Mouse (Mus musculus): ENCODE measurements around the gene Pip5k1b.

Gene Pip5k1b

DNA sequence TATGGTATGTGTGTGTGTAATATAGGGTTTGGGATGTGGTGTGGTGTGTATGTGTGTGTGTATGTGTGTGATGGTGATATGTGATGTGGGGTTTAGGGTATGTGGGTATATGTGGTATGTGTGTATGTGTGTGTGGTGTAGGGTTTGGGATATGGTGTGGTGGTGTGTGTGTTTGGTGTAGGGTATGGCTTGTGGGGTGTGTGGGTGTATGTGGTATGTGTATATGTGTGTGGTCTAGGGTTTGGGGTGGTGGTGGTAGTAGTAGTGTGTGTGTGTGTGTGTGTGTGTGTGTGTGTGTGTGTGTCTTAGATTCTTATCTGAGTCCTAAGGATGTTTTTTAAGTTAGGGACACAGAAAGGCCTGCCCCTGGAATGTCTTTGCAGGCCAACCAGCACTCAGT lies 37.3 kb downstream of the Pip5k1b start:
- no peak for DNase-seq (ENCODE audit: low spot score)

DNA sequence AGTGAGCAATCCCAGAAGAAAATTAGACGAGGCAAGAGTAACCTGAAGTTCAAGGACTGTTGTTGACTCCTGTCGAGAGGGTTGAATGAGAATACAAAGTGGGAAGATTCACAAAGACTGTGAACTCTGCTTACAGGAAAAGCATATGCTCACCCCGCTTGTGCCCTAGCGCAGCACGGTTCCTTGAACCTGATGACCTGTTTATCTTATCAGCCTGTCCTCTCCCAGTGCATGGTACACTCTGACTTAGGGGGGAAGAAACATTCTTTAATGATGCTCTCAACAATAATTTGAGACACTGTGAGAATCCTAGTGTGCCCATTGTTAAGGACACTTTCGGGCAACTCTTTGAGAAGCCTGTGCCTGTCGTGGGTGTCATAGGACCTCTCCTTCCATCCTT lies 38.6 kb downstream of the Pip5k1b start:
- DNase-seq (ENCODE audit: low spot score) = no peak

DNA sequence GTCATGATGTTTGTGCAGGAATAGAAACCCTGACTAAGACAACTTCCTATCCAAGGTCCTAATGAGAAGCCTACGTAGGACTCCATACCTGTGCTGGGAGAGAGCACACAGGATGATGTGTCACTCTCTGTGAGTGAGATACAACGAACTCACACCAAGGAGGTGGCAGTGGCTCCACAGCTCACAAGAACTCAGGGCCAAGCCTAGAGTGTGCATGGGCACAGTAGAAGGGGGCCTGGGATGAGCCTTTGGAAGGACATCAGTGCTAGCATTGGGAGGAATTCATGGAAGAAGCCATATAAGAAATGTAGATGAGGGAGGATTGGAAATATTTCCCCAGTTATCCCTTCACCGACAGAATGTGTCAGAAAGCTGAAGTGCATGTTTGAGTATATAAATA lies 39.7 kb downstream of the Pip5k1b start:
- no peak for DNase-seq (ENCODE audit: low spot score)

DNA sequence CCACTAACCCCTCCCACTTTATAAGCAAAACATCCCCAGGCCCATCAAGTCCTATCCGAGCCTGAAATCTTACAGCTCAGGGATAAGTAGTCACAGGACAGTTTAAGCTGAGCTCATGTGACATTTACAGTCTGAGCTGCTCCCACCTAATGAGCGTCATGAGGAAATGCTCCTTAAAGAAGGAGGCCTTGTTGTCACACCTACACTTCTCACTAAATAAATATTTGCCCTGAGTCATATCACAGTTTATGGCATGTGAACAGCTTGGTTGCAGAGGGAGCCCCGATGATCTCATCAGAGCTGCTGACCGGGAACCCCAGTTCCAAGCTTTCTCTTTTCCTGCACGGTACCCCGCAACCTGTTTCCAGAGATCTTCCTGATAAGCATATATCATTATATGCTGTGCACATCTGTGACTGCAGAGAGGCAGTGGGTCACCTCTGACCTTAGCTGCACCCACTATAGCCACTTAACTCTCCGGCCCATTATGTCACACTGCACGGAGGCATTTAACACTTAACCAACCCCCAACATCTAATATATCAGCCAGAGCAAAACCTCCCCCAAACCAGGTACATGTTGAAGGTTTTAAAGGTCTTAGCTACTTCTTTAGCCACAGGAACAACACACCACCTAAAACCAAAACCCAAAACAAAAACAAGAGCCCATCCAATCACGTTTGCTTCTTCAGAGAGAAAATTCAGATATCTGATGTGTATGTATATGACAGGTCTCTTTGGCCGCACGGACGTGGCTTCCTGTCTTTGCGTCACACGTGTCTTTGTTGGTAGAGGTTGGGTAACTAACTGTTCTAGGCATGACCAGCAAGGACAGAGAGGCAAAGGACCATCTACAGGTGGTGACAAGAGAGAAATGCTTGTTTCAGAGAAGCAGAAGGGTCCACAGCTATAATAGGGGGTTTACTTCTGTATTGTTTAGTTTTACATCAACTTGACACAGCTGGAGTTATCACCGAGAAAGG lies 40.7 kb downstream of the Pip5k1b start:
- no peak for DNase-seq (ENCODE audit: low spot score)

DNA sequence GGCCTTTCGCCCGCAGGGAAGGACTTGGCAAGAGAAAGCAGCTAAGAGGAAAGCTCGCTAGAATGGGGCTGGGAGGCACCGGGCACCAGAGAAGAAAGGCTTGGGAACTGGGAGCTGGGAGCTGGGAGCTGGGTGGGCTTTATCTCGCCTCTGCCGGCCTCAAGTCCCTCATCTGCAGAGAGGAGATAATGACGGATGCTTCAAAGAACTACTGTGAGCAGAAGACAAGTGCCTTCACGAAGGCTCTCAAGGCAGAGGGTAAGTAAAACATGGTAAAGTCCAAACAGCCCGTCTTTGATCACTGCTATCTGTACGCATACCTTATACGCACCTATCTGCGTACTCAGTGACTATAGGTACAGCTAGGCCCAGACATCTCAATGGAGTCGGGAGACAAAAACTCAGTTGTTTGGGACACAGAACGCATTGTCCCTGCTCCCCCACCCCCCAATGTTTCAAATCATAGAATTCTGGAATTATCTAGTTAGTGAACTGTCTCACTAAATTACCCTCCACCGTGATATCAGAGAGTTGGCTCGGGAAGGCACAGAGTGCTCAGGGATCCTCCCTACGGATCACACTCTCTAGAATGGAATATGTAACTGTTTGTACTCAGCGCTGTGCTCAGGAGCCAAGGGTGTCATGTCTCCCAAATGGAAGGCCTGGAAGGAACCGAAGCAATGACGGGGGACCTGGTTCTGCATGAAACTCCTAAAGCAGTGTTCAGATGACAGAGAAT lies 42.4 kb downstream of the Pip5k1b start:
- no peak for DNase-seq (ENCODE audit: low spot score)

DNA sequence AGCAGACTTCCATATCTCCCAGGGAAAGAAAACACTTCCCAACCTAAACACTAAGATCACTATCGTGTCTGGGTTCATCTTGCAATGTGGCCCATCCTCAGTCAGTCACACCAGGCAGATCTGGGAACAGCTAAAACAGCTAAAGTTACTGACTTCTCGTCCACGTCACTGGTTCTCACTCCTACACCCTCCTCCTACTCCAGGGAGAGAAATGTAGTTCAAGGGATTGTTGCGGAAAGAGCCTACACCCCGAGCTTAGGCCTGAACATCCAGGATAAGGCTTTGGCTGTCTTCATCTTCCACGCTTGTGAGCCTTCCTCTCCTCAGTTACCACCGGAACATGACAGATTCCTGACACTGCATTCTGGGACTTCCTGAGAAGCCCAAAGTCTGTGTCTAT lies 43.7 kb downstream of the Pip5k1b start:
- no peak for DNase-seq (ENCODE audit: low spot score)

DNA sequence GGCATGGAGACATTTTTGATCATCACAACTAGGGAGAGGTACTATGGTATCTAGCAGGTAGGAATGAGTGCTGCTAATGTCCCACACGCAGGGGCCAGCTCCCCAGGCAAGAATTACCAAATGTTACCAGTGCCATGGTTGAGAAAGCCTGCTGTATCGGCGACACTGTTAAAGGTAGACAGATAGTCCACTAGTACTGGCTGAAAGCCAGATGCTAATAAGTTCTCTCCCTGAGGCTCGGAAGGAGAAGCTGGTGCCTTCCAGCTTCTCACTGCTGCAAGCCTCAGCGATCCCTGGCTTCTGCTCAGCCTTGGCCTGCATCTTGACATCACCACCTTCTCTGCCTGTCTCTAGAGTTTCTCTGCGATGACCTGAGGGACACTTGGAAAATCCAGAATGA lies 46.3 kb downstream of the Pip5k1b start:
- DNase-seq (ENCODE audit: low spot score) = no peak

DNA sequence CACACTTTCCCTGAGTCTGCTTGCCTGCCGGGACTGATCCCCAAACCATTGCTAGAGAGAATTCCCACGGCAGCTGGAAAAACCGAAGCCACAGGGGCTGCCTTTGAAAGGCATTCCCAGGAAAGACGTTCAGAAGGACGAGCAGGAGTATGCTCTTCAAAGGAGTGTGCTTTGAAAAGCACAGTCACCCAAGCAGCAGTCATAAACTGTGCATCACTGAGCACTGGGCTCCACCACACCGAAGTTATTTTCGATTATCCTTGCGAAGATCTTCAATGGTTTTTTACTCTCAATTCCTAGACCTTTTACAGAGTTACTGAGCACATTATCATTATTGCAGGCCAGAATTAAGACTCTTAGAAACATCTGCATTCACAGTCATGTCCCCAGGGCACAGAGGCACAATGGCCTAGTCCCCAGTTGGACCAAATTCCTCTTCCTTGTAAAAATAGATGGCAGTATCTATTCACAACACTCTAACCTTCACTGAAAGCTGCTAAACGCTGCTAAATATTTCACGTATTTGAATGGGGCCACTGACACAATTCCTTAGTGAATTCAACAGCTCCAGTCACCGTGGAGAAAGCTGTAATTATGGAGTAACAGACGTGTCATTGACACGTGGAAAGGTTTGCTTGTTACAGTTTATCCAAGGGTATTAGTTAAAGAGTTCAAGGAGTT lies 47.4 kb downstream of the Pip5k1b start:
- no peak for DNase-seq (ENCODE audit: low spot score)

DNA sequence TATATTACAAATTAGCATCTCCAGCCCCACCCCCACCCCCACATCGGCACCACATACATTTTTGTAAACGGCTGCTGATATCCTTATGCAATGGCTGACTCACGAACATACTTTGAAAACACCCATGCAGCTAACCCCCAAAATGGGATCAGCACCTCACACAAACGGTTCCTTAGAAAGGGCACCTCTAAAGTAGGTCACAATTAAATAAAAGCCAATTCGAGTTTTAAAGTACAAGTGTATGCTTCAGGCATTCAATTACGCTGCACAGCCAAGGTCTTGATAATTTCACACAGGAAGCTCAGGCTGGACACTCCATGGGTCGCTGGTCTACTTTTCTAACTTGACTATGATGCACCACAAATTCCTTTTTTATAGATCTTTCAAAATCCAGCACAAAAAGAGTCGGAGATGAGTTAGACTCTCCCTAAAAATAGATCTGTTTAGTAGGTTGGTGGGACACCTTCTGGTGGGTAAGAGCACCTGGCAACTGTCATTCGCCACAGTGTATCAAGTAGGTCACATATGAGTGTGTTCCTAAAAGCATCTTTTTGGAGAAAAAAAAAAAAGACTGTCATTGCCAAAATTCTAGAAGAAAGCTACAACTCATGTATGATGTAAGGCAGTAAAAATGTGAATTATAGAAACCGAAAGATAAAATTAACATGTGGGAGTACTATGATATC lies 52.8 kb downstream of the Pip5k1b start:
- no peak for DNase-seq (ENCODE audit: low spot score)

DNA sequence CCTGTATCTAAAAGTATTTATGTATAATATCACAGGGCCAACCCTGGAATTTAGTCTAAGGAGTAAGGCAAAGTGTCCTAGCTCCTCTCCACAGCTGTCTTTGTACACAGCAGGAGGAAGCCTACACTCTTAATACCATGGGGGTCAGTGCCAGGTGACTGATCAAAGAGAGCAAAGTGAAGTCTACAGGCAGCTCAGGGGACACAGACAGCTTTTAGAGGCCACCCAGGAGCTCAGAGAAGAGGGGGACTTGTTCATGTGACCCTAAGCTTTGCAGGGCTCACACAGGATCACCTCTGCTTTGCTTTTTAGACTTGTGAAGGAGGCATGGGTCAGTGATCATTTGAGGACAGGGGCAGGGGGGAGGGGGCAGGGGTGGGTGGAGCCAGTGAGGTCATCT lies 54.1 kb downstream of the Pip5k1b start:
- no peak for DNase-seq (ENCODE audit: low spot score)

DNA sequence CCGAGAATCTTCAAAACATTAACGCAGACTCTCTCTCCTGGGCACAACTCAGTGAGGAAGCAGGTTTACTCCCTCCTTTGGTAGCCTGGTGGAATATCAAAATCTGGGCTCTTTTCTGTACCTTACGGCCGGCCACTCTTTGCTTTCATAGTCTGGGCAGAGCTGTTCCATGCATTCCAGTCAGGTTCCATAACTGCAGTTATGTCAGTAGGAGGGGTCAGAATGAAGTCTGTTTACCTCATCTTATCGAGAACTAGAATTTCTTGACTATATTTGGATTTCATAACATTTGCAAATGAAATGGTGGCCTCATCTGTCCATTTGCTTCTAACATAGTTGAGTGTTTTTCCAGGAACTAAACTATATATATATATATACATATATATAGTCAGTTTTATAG lies 55.2 kb downstream of the Pip5k1b start:
- no peak for DNase-seq (ENCODE audit: low spot score)

DNA sequence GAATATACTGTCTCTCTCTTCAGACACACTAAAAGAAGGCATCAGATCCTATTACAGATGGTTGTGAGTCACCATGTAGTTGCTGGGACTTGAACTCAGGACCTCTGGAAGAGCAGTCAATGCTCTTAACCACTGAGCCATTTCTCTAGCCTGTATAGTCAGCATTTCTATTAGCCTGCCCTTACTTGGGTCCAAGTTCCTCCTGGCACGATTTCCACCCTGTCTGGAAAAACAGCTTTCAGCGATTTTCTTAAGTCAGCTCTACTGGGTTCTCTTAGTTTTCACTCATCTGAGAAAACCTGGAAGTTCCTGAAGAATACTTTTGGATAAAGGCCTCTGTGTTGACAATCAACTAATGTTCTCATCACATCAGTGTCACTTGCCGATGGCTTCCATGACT lies 56.4 kb downstream of the Pip5k1b start:
- no peak for DNase-seq (ENCODE audit: low spot score)

DNA sequence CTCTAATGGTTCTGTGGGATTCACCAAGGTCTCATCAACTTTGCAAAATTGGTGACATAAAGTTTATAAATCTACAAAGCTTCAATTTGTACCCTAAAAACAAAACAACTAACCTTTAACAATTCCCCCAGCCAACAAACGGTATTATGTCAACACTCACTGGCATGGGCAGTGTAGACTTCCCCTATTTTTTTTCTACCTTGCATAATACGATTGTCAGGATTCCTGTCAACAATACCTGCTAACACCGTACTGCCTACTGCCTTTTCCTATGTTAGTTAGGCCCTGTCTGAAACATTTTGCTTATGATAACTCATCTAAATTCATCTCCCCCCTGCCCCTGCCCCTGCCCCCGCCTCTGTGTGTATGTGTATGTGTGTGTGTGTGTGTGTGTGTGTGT lies 61.8 kb downstream of the Pip5k1b start:
- DNase-seq (ENCODE audit: low spot score) = no peak

DNA sequence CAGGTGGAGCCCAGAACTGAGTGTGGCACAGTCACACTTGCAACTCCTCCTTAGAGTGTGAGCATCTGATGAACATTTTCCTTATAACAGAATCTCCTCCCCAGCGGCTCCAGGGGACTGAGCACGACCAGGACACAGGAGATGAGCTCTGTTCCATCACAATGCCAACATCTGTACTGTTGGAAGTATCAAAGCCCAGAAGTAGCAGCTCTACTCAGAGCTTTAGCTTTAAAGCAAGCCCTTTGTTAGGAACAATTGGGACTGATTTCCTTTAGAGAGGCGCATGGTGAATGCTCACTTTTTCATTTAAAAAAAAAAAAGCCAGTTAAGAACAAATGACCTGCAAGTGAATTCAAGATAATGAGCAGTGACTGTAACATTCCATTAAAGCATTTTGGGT lies 63.8 kb downstream of the Pip5k1b start:
- no peak for DNase-seq (ENCODE audit: low spot score)

DNA sequence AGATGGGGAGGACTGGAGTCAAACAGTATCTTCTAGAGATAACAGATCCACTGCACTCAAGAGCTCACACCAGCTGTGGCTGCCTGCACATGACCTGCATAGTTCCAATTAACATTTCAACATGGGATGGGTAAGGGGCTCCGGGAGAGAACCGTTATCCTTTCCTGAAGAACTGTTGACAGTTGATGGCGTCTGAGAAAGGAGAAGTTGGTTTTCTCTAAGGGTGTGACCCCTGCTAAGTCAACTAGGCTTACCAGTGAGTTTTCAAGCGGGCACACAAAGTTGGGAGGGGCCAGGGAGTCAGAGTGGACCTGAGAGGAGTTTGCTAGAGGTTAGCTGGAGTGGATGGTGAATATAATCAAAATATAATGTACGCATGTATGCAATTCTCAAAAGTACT lies 65.4 kb downstream of the Pip5k1b start:
- DNase-seq (ENCODE audit: low spot score) = no peak

DNA sequence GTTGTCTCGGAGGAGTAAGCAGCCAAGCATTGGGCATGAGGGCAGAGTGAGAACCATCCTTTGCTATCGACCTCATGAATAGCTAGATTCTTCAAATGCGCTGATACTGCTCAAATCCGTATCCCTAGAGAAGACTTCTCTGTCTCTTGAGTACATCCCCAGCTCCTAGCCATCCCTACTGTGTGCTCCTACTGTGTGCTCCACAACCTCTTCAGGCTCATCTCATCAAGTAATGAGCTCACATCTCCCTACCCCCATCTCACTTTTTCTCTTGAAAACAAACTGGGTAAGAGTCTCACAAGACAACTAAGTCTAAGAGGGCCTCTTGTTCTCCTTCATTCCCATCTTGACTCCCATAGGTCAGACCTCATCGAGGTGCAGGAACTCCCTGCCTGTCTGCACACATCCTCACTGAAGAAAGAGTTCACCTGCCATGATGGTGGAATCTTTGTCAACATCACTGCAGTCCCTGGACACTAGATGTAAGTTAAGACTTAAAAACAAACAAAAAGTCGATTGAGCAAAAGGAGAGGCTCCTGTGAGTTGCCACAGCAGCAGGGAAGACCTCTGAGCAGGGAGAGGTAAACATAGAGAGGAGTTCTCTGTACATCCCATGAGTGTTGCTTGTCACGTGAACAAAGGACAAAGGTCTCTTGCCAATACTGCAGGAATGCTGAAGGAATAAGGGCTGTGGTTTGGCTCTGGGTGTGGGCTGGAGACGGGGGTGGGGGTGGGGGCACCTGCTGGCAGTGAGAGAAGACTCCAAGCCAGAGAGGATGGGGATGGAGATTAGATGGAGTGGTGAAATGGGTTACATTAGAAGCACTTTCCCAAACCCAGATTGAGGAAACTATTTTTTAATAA lies 69.0 kb downstream of the Pip5k1b start:
- DNase-seq (ENCODE audit: low spot score) = no peak

DNA sequence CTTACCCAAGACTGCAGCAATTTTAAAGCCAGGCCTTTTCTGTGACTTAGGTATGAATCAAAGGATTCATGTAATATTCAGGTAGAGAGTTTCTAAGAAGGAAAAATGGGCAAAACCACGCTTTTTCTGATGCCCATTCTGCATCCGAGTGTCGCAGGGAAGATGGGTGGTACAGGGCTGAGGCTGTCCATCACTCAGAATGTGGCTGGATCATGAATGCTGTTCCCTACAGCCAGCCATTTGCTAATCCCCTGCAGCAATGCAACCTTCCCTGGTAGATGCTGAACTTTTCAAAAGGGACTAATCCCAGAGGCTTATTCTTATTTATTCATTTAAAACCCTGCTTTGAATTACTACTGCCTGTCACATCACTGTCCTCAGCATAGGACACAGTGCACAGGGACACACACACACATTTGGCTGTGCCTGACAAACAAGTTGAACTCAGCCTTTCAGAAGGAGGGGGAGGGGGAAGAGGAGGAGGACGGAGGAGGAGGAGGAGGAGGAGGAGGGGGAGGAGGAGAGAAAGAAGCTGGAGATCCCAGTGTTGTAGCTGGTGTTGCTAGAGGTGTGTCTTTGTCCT lies 71.0 kb downstream of the Pip5k1b start:
- DNase-seq (ENCODE audit: low spot score) = no peak

DNA sequence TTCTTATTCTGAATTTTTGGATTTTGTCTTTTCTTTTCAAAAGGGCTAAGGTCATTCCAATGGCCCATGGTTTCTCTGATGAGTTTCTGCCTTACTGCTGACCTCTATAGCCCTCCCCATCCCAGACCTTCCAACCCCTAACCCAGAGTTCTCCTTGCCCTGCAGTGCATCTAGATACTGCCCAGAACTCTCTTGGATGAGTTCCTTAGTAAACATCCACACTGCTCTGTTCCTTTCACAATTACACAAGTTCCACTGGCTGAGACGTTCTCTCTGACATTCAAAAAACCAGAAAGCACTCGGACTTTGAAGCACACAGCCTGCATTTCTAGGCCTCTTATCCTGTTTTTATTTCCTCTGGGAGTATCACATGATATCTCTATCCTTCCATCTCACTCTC lies 74.8 kb downstream of the Pip5k1b start:
- peak; percentile 78 for DNase-seq (ENCODE audit: low spot score)

DNA sequence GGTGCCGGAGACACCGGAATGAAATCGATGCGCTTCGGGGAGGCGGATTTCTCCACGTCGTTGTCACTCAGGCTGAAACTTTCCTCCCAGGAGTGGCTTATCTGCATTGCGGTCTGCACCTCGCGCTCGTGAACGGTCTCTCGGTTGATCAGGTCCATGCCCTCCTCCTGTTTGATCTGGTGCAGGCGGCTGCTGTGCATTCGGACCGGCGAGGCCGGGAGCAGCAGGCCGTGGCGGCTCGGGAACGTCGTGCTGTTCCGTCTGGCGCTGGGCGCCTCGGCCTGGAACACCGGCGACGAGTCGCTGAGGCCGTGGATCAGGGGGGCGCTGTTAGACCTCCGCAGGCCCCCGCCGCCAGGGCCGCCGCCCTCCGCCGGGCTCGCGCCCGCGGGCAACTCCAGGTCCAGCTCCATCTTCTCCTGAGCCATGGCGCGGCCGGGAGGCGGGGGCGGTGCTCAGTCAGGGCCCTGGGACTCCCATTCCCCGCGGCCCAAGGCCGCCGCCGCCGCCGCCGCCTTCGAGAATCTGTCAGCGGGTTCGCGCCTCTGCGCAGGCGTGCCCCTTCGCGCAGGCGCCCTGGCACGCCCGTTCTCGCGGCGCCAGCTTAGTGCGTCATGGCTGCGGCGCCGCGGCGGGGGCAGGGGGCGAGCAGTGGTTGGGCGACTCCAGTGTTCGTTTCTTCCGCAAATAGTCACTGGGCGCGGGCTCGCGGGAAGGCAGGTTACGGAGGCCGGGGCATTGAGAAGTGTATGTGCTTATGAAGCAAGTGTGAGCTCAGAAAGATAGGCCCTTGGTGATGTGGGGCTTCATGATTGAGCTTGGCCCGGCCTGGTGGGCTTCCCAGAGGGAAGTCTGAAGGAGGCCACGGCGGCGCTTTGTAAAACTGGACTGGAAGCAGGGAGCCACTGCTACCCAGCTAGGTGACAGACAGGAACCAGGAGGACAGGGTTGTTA lies 78.5 kb downstream of the Pip5k1b start, which contains the start of gene Fam122a:
Gene Fam122a, minus strand, starts transcription at position 428 of the 954 bp plus-strand sequence.
- DNase-seq (ENCODE audit: low spot score) = peak; percentile 92

DNA sequence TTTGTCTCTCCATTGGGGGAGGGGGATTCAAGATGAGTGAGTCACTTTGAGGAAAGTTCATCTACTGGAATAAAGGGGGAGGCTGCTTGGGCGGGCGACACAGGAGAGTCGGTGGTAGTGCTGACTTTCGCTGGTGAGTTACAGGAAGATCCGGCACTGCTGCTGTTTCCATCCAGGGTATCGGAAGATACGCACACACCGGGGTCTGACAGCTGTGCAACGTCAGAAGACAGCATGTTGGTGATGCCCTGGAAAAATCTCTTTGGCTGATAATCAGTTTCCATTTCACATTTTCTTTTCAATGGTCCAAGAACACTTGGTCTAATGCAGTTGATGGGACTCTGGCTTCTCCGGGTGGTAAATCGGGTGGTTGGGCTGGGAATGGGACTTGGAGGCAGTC lies 79.2 kb downstream of the Pip5k1b start:
- DNase-seq (ENCODE audit: low spot score) = no peak

Data from adipocyte (in vitro differentiated cells).